Mouse (Mus musculus) testis, adult 2 months (tissue): ENCODE data around the gene Pih1d1.

Source experiments
- CTCF ChIP-seq: fragments of 200-500 bp; IDR thresholded peaks from 2 replicates; pipeline ENCODE4 v1.5.1; 2012; ENCODE audit warnings: low read depth, mild to moderate bottlenecking, inconsistent platforms, low read length, moderate library complexity; ENCODE audit not compliant: control insufficient read depth, insufficient read depth, insufficient replicate concordance
- POLR2A ChIP-seq: fragments of 200-500 bp; IDR thresholded peaks from 2 replicates; pipeline ENCODE4 v1.6.1; 2012; ENCODE audit warnings: low read depth, mild to moderate bottlenecking, inconsistent platforms, low read length, moderate library complexity; ENCODE audit not compliant: control insufficient read depth

GRCm38 (mm10) chr7:45126844-45127699 lies 27.0 kb upstream of the Pih1d1 start:
- no peak for TF ChIP-seq CTCF
- TF ChIP-seq POLR2A = no peak
